Mouse (Mus musculus) thymus, postnatal 25 days (tissue): ENCODE data around the gene Fstl3.
A peak's percentile ranks its signal among the peaks of the same experiment; 100 is the strongest.

ENCODE experiments used
- DNase-seq: peaks from one replicate; pipeline ENCODE4 v3.0.0; 2022

Gene Fstl3

GRCm38 (mm10) chr10:79789581-79789980 lies 12.5 kb downstream of the Fstl3 start:
- DNase-seq: no peak

GRCm38 (mm10) chr10:79790861-79791260 lies 13.8 kb downstream of the Fstl3 start, which contains the start of gene Prss57:
TSS of gene Prss57 (minus strand) at chr10:79790961.
- peak; percentile 16 for DNase-seq

GRCm38 (mm10) chr10:79792339-79793040 lies 15.4 kb downstream of the Fstl3 start:
- no peak for DNase-seq

- peak; percentile 86 for DNase-seq
These were observed 16.1 kb downstream of the Fstl3 start, which contains the start of gene Palm for GRCm38 (mm10) chr10:79793051-79793737. TSS of gene Palm (plus strand) at chr10:79793572.

GRCm38 (mm10) chr10:79793738-79794490 lies 16.8 kb downstream of the Fstl3 start:
- no peak for DNase-seq

GRCm38 (mm10) chr10:79794491-79794931 lies 17.4 kb downstream of the Fstl3 start:
- DNase-seq: no peak

GRCm38 (mm10) chr10:79795905-79796304 lies 18.8 kb downstream of the Fstl3 start:
- DNase-seq: no peak

- peak; percentile 39 for DNase-seq
These were observed 20.3 kb downstream of the Fstl3 start for GRCm38 (mm10) chr10:79797326-79797725.

- DNase-seq: no peak
These were observed 21.3 kb downstream of the Fstl3 start for GRCm38 (mm10) chr10:79798289-79798928.

- DNase-seq: no peak
These were observed 23.4 kb downstream of the Fstl3 start for GRCm38 (mm10) chr10:79800508-79800907.

- no peak for DNase-seq
These were observed 24.8 kb downstream of the Fstl3 start for GRCm38 (mm10) chr10:79801837-79802236.

GRCm38 (mm10) chr10:79802331-79802971 lies 25.4 kb downstream of the Fstl3 start:
- no peak for DNase-seq

- no peak for DNase-seq
These were observed 26.7 kb downstream of the Fstl3 start for GRCm38 (mm10) chr10:79803716-79804323.

GRCm38 (mm10) chr10:79805636-79806035 lies 28.6 kb downstream of the Fstl3 start:
- no peak for DNase-seq

- no peak for DNase-seq
These were observed 29.3 kb downstream of the Fstl3 start for GRCm38 (mm10) chr10:79806331-79806730.

GRCm38 (mm10) chr10:79806972-79807371 lies 29.9 kb downstream of the Fstl3 start:
- DNase-seq: no peak

GRCm38 (mm10) chr10:79807826-79808225 lies 30.8 kb downstream of the Fstl3 start:
- DNase-seq: no peak

- no peak for DNase-seq
These were observed 31.7 kb downstream of the Fstl3 start for GRCm38 (mm10) chr10:79808728-79809127.

GRCm38 (mm10) chr10:79811736-79812637 lies 34.9 kb downstream of the Fstl3 start:
- peak; percentile 91 for DNase-seq

GRCm38 (mm10) chr10:79814271-79814842 lies 37.3 kb downstream of the Fstl3 start:
- no peak for DNase-seq
